9 mouse cellular contexts compared by ENCODE assay signal in the genomic region with DNA sequence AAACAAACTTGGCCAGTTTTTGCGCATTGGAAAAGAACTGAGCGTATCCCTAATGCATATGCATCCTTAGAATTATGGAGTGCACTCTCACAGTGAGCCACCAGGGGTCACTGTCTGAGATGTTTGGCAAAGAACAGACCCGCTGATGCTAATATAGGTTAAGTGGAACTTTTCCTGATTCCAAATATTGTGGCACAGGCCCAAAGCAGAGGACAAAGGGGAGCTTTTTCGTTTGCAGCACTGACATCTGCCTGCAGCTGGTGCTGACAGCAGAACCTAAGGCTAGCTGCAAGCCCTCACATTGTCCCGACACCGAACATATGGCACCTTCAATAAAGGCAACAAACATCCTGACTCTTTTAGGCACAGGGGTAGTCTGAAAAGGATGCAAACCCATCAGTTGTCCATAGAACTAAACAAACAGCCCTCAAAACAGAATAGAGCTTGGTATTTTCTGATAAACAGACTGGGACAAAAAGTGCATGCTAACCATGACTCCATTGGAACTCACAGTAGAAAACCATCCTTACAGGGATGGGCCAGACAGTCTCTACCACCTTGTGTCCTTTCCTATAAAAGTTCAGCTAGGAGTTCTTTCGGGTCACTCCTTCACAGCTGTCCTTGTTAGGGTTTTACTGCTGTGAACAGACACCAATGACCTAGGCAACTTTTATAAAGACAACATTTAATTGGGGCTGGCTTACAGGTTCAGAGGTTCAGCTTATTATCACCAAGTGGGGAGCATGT.
DNase-seq lines count a peak whose midpoint lies in the region; ATAC-seq lines count a peak whose summit lies in the region.
"Had no signal": no experiment of that assay in that cellular context is flagged by ENCODE, and none has a peak within 500 bp of the region (broad histone marks: within the 10 kb centered on the region; RNA-seq: fewer than 3 reads in every experiment).

No protein-coding gene starts in this region.

- H3K9ac ChIP-seq in forebrain, embryonic 14.5 days (ENCODE audit: low read length), result no peak overlapping the region
- no peak overlapping the region for H3K9ac ChIP-seq in hindbrain, embryonic 16.5 days (ENCODE audit: low read depth, low read length)
- H3K9ac ChIP-seq: heart, embryonic 15.5 days had no signal

- no peaks in the 10 kb centered on the region for H3K9me3 ChIP-seq in forebrain, embryonic 14.5 days (replicated peaks; ENCODE audit: control insufficient read depth, low read length)
- H3K9me3 ChIP-seq in hindbrain, embryonic 16.5 days (ENCODE audit: control insufficient read depth, low read length), result no peaks in the 10 kb centered on the region
- H3K9me3 ChIP-seq: heart, embryonic 15.5 days had no signal

- peak; percentile 63 for DNase-seq in MN1 (ENCODE audit: low spot score)
- peak; percentile 23 for DNase-seq in c-Kit-positive CD71-negative TER-119-negative erythroid progenitor cells, embryonic 14.5 days (ENCODE audit: low read depth)
- peak; percentile 90 for DNase-seq in forebrain, embryonic 14.5 days (ENCODE audit: low spot score)
- peak; percentile 48 to 70 for DNase-seq in layer of hippocampus, postnatal 36 days
- DNase-seq in right cerebral cortex, postnatal 25 days, result peak; percentile 60

- H3K27ac ChIP-seq in forebrain, embryonic 14.5 days (ENCODE audit: low read depth, low read length), result no peak overlapping the region
- H3K27ac ChIP-seq in hindbrain, embryonic 16.5 days (ENCODE audit: low read depth, low read length), result no peak overlapping the region
- H3K27ac ChIP-seq: heart, embryonic 15.5 days had no signal

- no peak overlapping the region for H3K4me2 ChIP-seq in forebrain, embryonic 14.5 days (ENCODE audit: low read length)
- no peak overlapping the region for H3K4me2 ChIP-seq in hindbrain, embryonic 16.5 days (ENCODE audit: low read length)
- H3K4me2 ChIP-seq: heart, embryonic 15.5 days had no signal

- H3K27me3 ChIP-seq in forebrain, embryonic 14.5 days (replicated peaks; ENCODE audit: control insufficient read depth, insufficient read depth, low read length), result no peaks in the 10 kb centered on the region
- no peaks in the 10 kb centered on the region for H3K27me3 ChIP-seq in hindbrain, embryonic 16.5 days (replicated peaks; ENCODE audit: control insufficient read depth, insufficient read depth, low read length)
- H3K27me3 ChIP-seq: heart, embryonic 15.5 days had no signal

- no peaks in the 10 kb centered on the region for H3K4me1 ChIP-seq in forebrain, embryonic 14.5 days (ENCODE audit: control insufficient read depth, insufficient read depth, low read length)
- H3K4me1 ChIP-seq in hindbrain, embryonic 16.5 days (ENCODE audit: control insufficient read depth, insufficient read depth, low read depth, low read length), result no peaks in the 10 kb centered on the region
- H3K4me1 ChIP-seq: heart, embryonic 15.5 days had no signal

- 45% methylated on average over 7 of the region's 7 CpGs for WGBS in forebrain, embryonic 14.5 days
- 43% methylated on average over 7 of the region's 7 CpGs for WGBS in hindbrain, embryonic 16.5 days

- no peaks in the 10 kb centered on the region for H3K36me3 ChIP-seq in forebrain, embryonic 14.5 days (ENCODE audit: control insufficient read depth, insufficient read depth, low read length)
- no peaks in the 10 kb centered on the region for H3K36me3 ChIP-seq in hindbrain, embryonic 16.5 days (ENCODE audit: control insufficient read depth, insufficient read depth, low read length)
- H3K36me3 ChIP-seq: heart, embryonic 15.5 days had no signal

- no peak overlapping the region for H3K4me3 ChIP-seq in forebrain, embryonic 14.5 days (ENCODE audit: low read depth, low read length)
- no peak overlapping the region for H3K4me3 ChIP-seq in hindbrain, embryonic 16.5 days (ENCODE audit: low read length)
- H3K4me3 ChIP-seq: heart, embryonic 15.5 days had no signal

- peak; percentile 90 for ATAC-seq in forebrain, embryonic 14.5 days
- ATAC-seq in hindbrain, embryonic 16.5 days, result peak; percentile 79
- peak; percentile 66 for ATAC-seq in megakaryocyte, adult 5-6 weeks (ENCODE audit: poor library complexity, severe bottlenecking)
- ATAC-seq in erythroid progenitor cell, adult 5-6 weeks (replicated peaks; ENCODE audit: low FRiP score, poor library complexity, severe bottlenecking), result no peak

Comparison
In these comparisons a context has a peak if more than half of its experiments do, and no peak if none do; other contexts are left out.
1. DNase-seq: peak in every context shown above with its lines; median percentile 90 in forebrain, embryonic 14.5 days; 63 in MN1; 60 in right cerebral cortex, postnatal 25 days; 59 in layer of hippocampus, postnatal 36 days; 23 in c-Kit-positive CD71-negative TER-119-negative erythroid progenitor cells, embryonic 14.5 days.